Mouse (Mus musculus) lung, postnatal 14 days (tissue): ENCODE measurements at regions not wholly inside any gene's neighbourhood (a gene's known extent, or its start where the extent isn't known, plus 50 kb on each side); places are given as distances from the start of the nearest gene placed in this dataset.

Experiments used
- DNase-seq: peaks from one replicate; pipeline ENCODE4 v3.0.0; 2021

DNA sequence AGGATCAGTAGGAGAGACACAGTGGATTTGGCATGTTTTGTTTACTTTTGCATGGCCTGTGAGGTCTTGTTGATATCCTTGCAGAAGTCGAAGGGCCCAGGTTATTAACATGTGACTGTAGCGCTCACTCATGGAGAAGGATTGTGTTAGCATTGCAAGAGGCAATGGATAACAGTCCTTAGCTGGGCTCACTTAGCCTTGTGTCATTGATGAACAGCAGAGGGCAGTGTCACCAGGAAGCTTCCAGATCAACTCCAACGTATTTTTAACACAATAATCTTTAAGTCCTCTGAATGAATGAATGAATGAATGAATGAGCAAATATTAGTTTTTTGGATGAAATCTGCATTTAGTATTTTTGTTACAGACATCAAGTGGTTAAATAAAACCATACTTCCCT lies 133.2 kb upstream of the Car8 start:
- DNase-seq: no peak

GRCm38 (mm10) chr4:8370786-8371185 lies 131.9 kb upstream of the Car8 start:
- DNase-seq: no peak

DNA sequence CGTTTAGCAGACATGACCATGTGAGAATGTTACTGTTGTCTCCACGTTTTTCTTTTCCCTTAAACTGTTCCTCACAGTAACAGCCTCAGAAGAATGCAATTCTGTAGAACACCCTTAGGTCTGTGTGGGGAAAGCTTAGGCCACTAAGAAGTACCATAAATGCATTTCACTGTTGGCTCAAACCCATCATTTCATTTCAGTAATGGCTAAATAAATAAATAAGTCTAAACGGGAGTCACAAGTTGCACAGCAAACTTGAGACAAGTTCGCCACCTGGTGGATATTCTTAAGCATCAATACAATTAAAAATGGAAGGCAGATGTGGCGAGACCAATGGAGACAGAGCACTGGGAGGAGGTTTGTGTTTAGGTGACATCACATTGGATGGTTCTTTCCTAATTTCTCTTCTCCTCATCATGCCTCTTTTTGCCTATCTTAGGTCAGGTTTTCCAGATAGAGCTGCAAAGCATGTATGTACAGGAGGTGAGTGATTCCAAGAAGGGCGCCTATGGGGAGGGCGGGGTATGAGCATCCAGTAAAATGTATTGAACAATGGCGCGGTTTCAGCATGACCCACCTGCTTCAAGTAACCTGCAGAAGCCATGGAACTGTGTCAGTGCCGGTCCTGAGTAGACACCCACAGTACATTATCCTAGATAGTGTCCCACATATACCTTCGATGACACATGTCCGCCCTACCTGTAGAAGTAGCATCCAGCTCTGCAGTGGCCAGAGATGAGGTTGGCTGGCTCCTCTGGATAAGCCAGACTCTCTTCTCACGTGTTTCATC lies 128.8 kb upstream of the Car8 start:
- DNase-seq: peak; percentile 59

DNA sequence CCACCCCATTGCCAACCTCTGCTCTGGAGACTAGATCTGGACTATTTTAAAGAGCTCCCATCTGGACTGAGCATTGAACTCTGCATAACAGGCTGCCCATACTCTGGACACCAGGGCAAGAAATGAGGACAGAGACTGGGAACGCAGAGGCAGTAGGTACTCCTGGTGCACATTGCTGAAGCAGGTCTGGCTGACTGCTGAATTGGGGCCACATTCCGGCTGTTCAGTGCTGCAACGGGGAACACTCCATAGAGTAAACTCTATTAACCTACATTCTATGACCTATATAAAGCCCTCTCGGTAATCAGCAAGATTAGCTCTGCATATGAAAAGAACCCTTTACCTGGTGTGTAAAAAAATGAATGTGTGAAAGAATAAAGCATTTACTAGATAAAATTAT lies 128.1 kb upstream of the Car8 start:
- no peak for DNase-seq

DNA sequence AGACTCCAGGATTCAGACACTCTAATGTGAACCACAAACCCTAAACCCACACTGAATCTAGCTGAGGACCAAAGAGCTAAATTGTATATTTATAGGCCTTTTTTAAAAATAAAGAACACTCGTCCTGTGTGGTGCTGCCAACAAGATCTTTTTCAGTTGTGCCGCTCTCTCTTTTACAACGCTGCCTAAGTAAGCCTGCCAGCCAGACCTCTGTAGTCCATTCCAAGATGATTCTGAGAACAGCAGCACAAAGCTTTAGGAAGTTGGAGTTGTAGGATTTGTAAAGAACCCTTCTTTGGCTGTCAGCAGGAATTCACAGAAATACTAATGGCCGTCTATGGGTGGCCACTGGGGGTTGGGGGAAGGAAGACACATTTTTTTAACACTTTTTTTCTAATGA lies 123.6 kb upstream of the Car8 start:
- no peak for DNase-seq

GRCm38 (mm10) chr4:8361931-8362330 lies 123.1 kb upstream of the Car8 start:
- no peak for DNase-seq

GRCm38 (mm10) chr4:8361305-8361704 lies 122.5 kb upstream of the Car8 start:
- no peak for DNase-seq

DNA sequence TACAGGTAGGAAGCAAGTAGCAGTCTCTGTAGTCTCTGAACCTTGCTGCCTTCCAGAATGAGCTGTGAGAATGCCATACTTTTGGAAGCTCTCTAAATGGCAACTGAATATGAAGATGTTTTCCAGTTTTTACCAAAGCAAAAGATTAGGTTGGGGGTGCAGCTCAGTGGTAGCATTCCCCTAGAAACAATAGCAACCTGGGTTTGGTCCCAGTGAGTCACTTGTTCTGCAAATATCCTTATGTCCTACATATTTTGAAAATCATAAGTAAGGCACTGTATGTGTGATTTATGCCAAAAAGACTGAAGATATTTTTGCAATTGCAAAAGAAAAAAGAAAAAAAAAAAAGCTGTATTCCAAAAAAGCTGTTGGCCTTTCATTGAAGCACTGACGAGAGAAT lies 118.6 kb upstream of the Car8 start:
- DNase-seq: no peak

DNA sequence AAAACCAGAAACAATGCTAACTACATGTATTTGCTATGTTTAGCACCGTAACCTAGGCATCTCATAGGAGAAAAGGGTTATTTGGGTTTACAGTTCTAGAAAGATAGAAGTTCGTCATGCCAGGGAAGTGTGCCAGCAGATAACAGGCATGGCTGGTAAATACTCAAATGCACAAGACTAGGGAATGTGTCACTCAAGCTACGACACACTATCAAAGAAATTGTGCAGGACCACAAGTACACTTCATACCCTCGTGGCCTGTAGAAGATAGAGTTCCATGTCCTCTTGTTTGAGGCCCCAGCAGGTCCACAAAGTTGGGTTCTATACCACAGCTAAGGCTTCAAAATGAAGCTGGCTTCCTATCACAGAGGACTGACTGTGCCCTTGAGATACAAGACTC lies 103.1 kb upstream of the Car8 start:
- no peak for DNase-seq

GRCm38 (mm10) chr4:8309241-8309987 lies 70.6 kb upstream of the Car8 start:
- DNase-seq: no peak

DNA sequence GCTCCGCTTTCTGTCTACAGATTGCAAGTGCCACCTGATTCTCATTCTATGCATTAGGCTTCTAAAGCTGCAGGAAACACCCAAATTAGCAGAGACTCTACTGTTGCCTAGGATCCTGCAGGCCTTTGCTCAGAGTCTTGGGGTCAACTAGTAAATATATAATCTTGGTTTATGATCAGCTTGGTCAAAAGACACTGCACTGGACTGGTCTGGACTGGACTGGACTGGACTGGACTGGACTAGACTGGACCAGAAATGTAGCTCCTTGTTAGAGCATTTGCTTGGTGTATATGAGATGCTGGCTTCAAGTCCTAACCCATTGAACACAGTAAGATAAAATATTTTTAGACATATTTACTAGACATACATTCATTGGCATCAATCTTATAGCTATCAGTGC lies 53.7 kb upstream of the Car8 start:
- DNase-seq: no peak

- no peak for DNase-seq
These were observed 53.0 kb upstream of the Car8 start for GRCm38 (mm10) chr4:8291528-8292492.

- DNase-seq: no peak
These were observed 51.1 kb upstream of the Car8 start for GRCm38 (mm10) chr4:8289901-8290300.
